Mouse (Mus musculus): ENCODE results near the gene Med4.
"Not testable (repeated sequence)": the region's sequence is repeated elsewhere in the genome, so short reads cannot be mapped to it uniquely, and the experiment has no call there.

The Med4 gene

DNA sequence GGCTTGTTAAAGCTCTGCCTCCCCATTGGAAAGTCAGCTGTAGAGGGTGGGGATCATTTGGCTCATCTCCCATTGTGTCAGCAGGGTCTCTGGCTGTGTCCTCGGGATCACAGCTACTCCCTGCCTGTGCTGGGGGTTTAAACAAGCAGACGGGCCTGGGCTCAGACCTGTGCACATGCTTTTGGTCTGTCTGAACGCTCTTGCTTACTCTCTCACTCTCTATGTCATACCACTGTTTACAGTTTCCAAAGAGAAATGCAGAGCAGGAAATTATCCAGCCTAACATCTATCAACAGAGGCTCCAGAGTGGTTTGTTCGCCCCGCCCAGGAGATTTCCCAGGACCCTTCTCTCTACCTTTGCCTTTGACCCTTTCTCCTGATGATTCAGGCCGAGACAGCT, 8.1 kb upstream of the Med4 start:
- no peak for DNase-seq (ENCODE audit: low spot score)

DNA sequence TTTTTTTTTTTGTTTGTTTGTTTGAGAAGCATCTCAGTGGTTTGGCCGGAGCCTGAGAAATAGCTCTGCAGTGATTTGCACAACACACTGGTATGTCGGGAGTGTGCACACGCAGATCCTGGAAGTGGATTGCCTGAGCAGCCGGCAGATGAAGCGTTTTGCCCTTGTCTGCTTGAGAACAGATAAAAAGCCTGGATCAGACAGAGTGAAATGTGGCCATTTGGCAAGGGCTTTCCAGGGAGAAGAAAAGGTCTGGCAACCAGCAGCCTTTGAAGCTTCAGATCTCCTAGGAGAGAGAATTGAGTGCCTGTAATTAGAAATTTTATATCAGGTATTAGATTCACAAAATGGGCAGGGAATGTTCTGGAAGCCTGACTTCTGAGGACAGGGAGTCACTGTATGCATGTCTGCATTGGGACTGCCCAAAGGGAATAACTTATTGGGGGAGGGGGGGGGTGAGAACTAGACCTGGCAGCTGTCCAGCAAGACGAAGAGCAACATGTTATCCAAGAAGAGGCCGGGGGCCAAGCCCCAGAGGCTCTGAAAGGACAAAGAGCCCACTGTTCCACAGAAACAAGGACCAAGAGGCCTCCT, 7.1 kb upstream of the Med4 start:
- DNase-seq (ENCODE audit: low spot score) = no peak

DNA sequence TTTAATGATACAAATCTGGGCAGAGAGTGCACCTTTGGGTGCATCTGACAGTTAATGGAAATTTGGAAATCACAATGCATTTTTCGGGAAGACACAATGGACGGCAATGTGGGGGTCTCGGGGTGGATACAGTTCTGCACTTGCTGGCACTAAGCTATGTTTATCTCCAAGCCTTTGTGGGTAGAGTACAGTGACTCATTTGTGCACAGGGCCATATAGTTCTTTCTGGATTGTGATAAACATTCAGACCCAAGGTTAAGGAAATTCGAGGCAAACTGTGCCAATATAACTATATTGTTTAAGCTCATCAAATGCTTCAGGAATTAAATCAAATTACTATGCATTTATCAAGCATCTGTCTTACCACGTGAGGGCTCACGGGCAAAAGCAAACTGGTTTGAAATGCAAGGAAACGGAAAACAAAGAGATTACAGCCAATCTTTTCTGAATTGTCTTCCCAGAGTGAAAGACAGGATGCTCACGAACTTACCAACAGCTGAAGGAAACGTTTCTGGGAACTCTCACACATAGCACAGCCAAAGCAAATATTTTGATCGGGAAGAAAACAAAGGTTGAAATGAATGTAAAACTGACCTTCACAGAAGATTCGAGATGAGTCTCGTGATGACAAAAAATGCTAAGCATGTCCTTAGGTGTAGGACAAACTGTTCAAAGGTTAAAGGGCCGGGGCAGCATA, 6.4 kb upstream of the Med4 start:
- DNase-seq (ENCODE audit: low spot score) = no peak

DNA sequence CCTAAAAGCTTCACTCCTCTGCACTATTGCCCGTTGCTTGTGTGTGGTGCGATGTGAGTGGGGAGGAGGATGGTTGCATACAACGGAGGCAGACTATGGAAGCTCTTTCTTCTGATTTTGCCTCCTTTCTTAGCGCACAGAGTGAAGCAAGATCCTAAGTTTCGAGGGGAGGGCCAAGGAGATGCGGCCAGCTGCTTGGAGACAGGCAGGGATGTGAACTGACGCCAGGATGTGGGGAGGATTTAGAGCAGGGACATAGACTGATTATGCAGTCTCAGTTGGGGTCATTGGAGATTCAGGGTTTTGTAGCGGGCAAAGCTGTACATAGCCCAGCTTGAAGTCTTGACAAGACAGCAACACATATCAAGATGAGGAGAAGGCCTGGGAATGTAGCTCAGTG, 3.5 kb upstream of the Med4 start:
- no peak for DNase-seq (ENCODE audit: low spot score)

DNA sequence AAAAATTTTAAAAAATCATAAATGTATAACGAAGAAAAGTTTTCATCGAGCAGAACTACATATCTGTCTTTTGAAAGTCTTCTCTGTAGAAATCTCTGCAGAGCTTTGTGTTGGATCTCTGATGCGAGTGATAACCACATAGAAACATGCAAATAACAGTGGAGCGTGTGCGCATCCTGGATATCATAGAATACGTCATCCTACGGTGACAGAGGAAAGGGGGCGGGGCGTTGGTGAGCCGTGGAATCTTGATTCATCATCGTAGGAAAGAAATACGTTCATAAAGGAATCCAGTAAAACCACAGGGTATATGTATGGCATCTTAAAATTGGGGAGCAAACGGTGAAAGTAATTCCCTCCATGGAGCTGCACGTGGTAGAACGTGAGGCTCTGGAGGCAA, 2.6 kb upstream of the Med4 start:
- no peak for DNase-seq (ENCODE audit: low spot score)

DNA sequence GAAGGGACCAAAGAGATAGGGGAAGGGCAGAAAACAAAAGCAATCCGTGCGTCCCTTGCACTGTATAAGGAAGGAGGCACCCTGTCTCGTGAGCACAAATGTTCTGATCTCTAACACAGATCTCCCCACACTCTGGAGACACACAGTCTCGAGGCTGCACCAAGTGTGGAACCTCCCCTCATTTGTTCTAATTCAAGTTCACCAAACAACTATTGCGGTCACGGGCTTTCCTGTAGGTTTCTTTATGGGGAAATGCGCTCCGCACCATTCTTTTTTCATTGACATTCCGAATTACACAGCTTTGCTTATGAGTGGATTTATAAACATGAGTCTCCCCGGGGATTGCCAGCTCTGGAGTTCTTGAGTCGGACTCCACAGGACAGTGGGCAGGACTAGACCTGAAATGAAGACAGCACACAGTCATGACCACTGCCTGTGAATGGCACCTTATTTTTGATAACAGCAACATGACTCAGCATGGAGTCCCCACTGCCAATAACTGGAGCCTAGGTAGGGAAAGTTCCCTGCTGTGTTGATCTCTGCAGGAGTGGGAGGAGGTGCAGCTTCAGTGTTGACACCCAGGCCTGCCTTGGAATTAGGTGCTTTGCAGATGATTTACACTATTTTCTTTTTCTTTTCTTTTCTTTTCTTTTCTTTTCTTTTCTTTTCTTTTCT, 2.0 kb upstream of the Med4 start:
- DNase-seq (ENCODE audit: low spot score) = no peak

GRCm38 (mm10) chr14:73508630-73509395, 1.0 kb upstream of the Med4 start:
- no peak for DNase-seq (ENCODE audit: low spot score)

GRCm38 (mm10) chr14:73524136-73524535, 14.3 kb downstream of the Med4 start:
- no peak for DNase-seq (ENCODE audit: low spot score)

- peak; percentile 94 for DNase-seq (ENCODE audit: low spot score)
These were observed 15.1 kb downstream of the Med4 start, which contains the start of gene Sucla2 for GRCm38 (mm10) chr14:73524766-73525448. Gene Sucla2, plus strand, starts transcription at chr14:73525319.

- DNase-seq (ENCODE audit: low spot score) = not testable (repeated sequence)
These were observed 18.8 kb downstream of the Med4 start for GRCm38 (mm10) chr14:73528661-73529060.

DNA sequence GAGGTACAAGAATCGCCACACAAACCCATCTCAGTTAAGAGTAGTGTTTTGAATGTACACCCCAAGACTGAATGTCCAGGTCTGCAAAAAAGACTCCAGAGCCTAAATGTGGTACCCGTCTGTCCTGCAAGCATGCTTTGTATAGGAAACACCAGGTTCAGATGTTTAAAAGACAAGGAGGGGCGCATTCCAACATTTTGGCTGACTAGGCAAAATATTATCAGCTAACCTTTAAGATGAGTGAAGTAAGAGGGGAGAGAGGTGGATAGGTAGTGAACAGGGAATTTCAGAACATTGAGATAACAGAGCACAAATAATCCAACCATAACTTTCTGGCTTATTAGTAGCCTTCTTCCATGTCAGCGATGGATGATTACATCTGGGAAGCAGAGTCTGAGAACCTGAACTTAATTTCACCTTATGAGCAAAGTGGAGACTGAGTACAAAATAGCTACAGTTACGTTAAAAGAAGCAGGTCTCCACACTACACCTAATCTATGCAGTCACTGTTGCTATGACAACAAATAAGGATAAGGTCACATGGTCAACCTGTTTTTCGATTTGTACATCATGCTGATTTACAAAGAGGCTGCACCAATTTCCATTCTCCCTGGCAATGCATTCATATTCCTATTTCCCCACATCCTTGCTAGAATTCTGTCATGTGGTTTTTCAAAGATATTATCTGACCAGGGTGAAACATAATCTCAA, 24.1 kb downstream of the Med4 start:
- DNase-seq (ENCODE audit: low spot score) = no peak

GRCm38 (mm10) chr14:73535641-73536040, 25.8 kb downstream of the Med4 start:
- DNase-seq (ENCODE audit: low spot score) = no peak

GRCm38 (mm10) chr14:73543781-73544180, 34.0 kb downstream of the Med4 start:
- DNase-seq (ENCODE audit: low spot score) = no peak

DNA sequence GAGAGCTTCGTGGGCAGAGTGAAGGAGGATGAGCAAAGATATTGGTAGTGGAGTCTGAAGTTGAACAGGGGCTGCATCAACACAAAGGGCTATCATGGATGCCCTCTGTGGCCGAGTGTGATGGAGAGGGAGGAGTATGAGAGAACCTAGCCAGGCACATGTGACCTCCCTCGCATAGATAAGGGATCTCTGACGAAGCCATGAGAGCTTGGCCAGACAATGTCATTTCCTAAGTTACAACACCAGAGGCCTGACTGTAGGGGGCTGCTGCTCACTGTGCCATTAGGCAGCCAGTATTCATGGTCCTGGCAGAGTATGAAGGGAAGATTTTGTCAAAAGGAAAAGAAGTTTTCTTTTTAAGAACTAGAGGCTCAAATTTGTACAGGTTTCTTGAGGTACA, 37.2 kb downstream of the Med4 start:
- no peak for DNase-seq (ENCODE audit: low spot score)

GRCm38 (mm10) chr14:73548051-73548450, 38.2 kb downstream of the Med4 start, which contains the start of gene Nudt15:
Gene Nudt15, minus strand, starts transcription at chr14:73548242.
- DNase-seq (ENCODE audit: low spot score) = no peak

DNA sequence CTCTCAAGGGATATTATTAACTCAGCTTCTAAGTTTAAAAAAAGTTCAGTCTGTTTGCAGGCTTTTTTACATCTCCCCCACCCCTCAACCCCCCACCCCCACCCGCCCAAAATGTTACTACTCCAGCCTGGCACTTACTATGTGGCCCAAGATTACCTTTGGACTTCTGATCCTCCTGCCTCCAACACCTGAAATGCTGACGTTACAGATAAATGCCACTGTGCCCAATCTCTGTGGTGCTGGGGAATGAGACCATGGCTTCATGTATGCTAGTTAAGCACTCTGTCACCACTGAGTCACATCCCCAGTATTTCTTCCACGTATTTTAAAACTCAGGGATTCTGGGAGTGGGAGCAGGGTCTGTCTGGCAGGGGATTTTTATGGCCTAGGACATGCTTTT, 40.5 kb downstream of the Med4 start:
- DNase-seq (ENCODE audit: low spot score) = no peak

DNA sequence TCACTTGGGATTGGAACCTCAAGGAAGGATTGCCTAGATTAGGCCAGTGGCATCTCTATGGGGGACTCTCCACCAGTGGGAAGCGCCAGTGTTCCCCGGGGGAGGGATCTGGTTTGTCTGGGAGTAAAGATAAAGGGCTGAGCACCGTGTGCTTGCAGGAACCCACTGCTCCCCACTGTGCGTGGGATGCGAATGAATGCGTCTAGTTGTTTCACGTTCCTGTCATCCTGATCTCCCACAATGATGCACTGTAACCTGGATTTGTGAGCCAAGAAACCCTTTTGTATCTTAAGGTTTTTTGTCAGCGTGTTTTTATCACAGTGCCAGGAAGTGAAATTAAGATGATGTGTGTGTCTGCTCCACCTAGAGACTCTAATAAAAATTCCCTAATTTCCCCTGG, 40.9 kb downstream of the Med4 start:
- DNase-seq (ENCODE audit: low spot score) = no peak

- no peak for DNase-seq (ENCODE audit: low spot score)
These were observed 41.3 kb downstream of the Med4 start for GRCm38 (mm10) chr14:73551164-73551563.

DNA sequence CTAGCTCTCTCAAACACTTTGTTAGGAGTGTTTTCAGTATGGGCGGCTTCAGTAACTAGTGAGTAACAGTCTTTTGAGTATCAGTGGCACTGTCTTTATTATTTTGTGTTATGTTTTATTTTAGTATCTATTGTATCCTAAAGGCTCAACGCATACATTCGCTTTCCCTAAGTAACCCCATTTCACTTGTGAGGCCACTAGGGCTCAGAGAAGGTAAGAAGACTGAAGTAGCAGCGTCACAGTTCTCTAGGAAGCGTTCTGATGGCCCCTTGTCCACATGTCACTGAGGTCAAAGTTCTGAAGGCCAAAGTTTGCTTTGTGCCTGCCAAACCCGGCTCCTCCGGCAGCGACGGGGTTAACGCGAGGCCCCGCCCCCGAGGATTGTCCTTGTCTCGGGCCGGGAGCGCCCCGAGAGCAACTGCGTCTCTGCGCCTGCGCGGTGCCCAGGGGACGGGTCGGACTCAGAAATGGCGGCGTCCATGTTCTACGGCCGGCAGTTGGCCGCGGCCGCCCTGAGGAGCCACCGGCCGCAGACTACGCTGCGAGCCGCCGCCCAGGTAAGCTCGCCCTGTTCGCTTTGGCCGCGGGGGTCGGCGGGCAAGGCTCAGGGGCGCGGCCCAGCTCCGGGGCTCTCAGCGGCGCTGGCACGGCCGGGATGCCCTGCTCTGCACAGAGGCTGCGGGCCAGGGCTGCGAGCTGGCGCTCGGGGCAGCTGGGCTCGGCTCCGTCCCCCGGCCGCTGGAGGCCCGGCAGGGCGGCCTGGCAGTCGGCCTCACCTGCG, 42.7 kb downstream of the Med4 start:
- DNase-seq (ENCODE audit: low spot score) = peak; percentile 70

GRCm38 (mm10) chr14:73553122-73553696, 43.4 kb downstream of the Med4 start:
- no peak for DNase-seq (ENCODE audit: low spot score)

All from layer of hippocampus, adult 9-10 months (tissue).